Mouse (Mus musculus) hindbrain, embryonic 10.5 days (tissue): Measurements from ENCODE around the gene Gnb4. TPM values are rescaled to one million over a fixed set of nuclear protein-coding genes. Genes with fewer than 3 reads are reported as not detected.

Source experiments
- DNase-seq: peaks from one replicate; pipeline ENCODE4 v3.0.0-alpha.2; 2017; ENCODE audit warnings: low spot score
- H3K27ac ChIP-seq: fragments of 300-500 bp; sonication (generic); 2 replicates; pipeline ENCODE4 v1.5.1; 2016; ENCODE audit warnings: mild to moderate bottlenecking, moderate library complexity
- H3K27me3 ChIP-seq: fragments of 300-500 bp; sonication (generic); 2 replicates; pipeline ENCODE4 v1.6.1; 2016; ENCODE audit warnings: mild to moderate bottlenecking; ENCODE audit not compliant: poor library complexity, insufficient read depth, severe bottlenecking
- H3K36me3 ChIP-seq: fragments of 300-500 bp; sonication (generic); 2 replicates; pipeline ENCODE4 v1.6.1; 2016; ENCODE audit warnings: mild to moderate bottlenecking, moderate library complexity
- H3K4me1 ChIP-seq: fragments of 300-500 bp; sonication (generic); replicated peaks from 2 replicates; pipeline ENCODE4 v1.6.1; 2016; ENCODE audit warnings: mild to moderate bottlenecking
- H3K4me3 ChIP-seq: fragments of 300-500 bp; sonication (generic); 2 replicates; pipeline ENCODE4 v1.5.1; 2016; ENCODE audit warnings: mild to moderate bottlenecking, moderate library complexity
- H3K9me3 ChIP-seq: fragments of 300-500 bp; sonication (generic); 2 replicates; pipeline ENCODE4 v1.6.1; 2016; ENCODE audit warnings: mild to moderate bottlenecking, moderate library complexity
- WGBS: fragments of 180-500 bp; shearing (Covaris S2); methylation state at CpG from one replicate; pipeline ENCODE4 v1.1.7; 2016; 5-methylcytosine and 5-hydroxymethylcytosine counted together
- polyA plus RNA-seq: library from polyadenylated mRNA; unstranded; fragments of >200 nt; fragmentation: Nextera tagmentation; extraction: Ambion mirVana; gene quantifications from 2 replicates; pipeline ENCODE4 v1.2.1, GENCODE M21; 2016

Gnb4 gene
- polyA plus RNA-seq, 1 experiment from 2014 or later, result 49.3 TPM

DNA sequence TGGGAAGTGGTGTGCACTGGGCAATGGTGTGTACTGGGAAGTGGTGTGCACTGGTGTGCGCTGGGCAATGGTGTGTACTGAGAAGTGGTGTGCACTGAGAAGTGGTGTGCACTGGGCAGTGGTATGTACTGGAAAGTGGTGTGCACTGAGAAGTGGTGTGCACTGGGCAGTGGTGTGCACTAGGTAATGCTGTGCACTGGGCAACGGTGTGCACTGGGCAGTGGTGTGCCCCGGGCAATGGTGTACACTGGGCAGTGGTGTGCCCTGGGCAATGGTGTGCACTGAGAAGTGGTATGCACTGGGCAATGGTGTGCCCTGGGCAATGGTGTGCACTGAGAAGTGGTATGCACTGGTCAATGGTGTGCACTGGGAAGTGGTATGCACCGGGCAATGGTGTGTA lies 7.2 kb downstream of the Gnb4 start:
- Histone ChIP-seq H3K36me3 (peaks cover 8% of the 10 kb centered on the region), H3K4me3 (no peak overlapping the region), H3K27ac (no peak overlapping the region), H3K27me3 (no peaks in the 10 kb centered on the region), H3K9me3 (no peaks in the 10 kb centered on the region), H3K4me1 (no peaks in the 10 kb centered on the region)
- WGBS, result 97% methylated on average over 4 of the region's 4 CpGs
- no peak for DNase-seq

DNA sequence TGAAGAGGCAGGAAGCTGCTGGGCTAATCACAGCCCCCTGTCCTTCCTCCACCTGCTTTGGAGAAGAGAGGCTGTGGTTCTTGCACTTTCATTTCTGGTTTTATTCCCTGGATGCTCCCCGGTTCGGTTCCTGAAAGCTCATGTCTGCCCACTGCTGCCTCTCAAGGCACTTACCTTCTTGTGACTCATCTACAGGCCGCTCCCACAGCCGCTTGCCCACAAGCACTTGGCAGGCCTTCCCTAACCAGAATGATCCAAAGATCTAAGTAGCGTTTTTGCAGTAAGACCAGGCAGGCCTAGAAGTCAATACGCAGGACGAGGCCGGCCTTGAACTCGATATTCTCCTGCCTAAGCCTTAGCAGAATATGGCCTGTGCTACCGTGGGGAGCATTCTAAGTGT lies 15.3 kb downstream of the Gnb4 start:
- Histone ChIP-seq H3K27me3 (no peaks in the 10 kb centered on the region), H3K4me3 (no peak overlapping the region), H3K4me1 (no peaks in the 10 kb centered on the region), H3K36me3 (peaks cover 17% of the 10 kb centered on the region), H3K9me3 (0 out of 2 replicates have a peak, but pooled peaks cover 2% of the 10 kb centered on the region), H3K27ac (no peak overlapping the region)
- no peak for DNase-seq
- whole genome bisulfite sequencing, result 92% methylated on average over 10 of the region's 10 CpGs

DNA sequence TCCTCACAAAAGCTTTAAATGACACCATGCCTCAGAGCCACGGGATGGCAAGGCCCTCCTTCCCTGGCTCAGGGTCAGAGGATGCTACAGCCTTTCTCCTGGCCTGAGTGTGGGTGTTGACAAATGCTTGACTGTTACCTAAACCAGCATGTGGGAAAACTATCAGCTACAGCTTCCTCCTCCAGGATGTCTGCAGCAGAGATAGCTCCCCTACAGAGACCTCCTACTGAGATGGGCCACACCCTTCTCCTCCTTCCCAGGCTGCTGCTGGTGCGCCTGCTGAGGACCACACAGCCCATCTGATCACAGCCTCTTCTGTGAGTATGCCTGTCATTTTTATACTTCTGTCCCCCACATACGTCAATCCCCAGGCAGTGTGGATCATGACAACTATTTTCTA lies 17.1 kb downstream of the Gnb4 start:
- no peak for DNase-seq
- no peak overlapping the region for H3K27ac ChIP-seq
- H3K27me3 ChIP-seq, result no peaks in the 10 kb centered on the region
- WGBS, result 71% methylated on average over 3 of the region's 3 CpGs
- H3K4me3 ChIP-seq, result no peak overlapping the region
- H3K9me3 ChIP-seq, result 0 out of 2 replicates have a peak, but pooled peaks cover 2% of the 10 kb centered on the region
- H3K36me3 ChIP-seq, result peaks cover 15% of the 10 kb centered on the region
- no peaks in the 10 kb centered on the region for H3K4me1 ChIP-seq

DNA sequence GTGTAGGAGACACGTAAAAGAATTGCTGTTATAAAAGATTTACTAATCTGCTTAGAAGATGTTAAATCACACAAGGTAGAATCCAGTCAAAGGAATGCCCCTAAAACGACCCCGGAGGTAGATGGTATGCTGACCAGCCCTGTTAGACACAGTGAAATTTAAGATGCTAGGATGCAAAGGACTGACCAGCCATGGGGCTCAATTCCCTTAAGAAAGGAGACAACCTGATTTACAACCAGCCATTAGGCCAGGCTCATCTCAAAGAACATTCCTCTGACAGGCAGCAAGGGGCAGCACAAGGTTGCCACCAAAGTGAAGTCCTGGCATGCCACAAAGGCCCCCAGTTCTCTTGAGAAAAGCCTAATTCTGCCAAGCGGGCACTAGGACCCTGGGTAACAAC lies 21.3 kb downstream of the Gnb4 start:
- Histone ChIP-seq H3K4me3 (no peak overlapping the region), H3K9me3 (0 out of 2 replicates have a peak, but pooled peaks cover 2% of the 10 kb centered on the region), H3K27ac (no peak overlapping the region), H3K4me1 (no peaks in the 10 kb centered on the region), H3K36me3 (peaks cover 28% of the 10 kb centered on the region), H3K27me3 (no peaks in the 10 kb centered on the region)
- no peak for DNase-seq
- 85% methylated on average over 4 of the region's 4 CpGs for WGBS

DNA sequence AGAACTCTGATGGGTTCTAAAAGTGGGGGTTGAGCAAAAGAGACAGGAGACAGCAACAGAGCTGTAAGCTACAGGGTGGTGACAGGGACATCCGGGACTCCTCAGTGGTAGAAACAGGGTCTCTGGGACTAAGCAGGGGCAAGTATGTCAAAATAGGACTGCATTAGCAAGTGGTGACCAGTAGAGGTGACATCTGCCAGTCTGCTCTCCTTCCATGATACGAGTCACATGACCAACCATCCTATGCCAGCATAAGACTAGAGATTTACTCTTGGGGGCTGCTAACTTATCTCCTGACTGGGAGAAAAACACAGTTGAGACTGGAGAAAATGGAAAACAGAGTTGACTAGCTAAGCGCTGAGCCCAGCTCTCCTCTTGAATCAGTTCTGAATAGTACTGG lies 30.1 kb downstream of the Gnb4 start:
- peaks cover 72% of the 10 kb centered on the region for H3K36me3 ChIP-seq
- no peak for DNase-seq
- no peaks in the 10 kb centered on the region for H3K9me3 ChIP-seq
- 90% methylated on average over 3 of the region's 3 CpGs for WGBS
- H3K27me3 ChIP-seq, result no peaks in the 10 kb centered on the region
- no peaks in the 10 kb centered on the region for H3K4me1 ChIP-seq
- H3K4me3 ChIP-seq, result no peak overlapping the region
- no peak overlapping the region for H3K27ac ChIP-seq

DNA sequence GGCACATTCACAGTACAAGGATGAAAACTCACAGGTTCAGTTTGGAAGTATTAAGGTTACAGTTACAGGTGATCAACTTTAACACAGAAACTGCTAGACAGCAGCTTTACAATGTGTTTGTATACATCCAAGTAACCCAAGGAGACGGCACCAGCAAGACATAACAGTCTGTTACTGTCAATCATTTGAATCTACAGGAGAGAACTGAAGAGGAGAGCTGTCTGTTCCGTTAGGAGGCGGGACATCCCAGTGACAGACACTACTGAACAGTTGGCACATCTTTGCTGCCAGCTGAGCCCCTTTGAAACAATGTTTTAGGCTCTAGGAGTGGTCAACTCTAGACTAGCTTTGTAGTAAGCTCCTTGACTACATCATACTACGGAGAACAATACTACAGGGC lies 32.9 kb downstream of the Gnb4 start:
- Histone ChIP-seq H3K36me3 (peaks cover 53% of the 10 kb centered on the region), H3K4me1 (no peaks in the 10 kb centered on the region), H3K4me3 (no peak overlapping the region), H3K27me3 (no peaks in the 10 kb centered on the region), H3K9me3 (no peaks in the 10 kb centered on the region), H3K27ac (no peak overlapping the region)
- DNase-seq, result no peak
- WGBS, result 92% methylated on average over 4 of the region's 4 CpGs

DNA sequence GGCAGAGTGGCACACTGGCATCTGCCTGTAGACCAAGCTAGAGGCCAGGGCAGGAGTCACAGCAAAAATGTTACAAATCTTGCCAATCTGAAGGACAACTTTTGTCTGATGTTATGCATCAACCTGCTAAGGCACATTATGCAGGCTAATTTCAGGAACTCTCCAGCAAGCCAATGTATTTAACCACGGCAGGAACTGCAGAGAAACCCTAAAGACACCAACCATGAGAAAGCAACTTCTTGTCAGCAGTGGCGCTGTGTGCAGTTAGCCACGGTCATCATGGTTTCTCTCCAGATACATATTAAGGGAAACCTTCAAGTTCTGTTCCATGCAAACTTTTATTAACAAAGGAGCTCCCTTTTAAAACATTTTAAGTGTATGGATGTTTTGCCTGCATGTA lies 34.5 kb downstream of the Gnb4 start:
- Histone ChIP-seq H3K4me3 (no peak overlapping the region), H3K27ac (no peak overlapping the region), H3K27me3 (no peaks in the 10 kb centered on the region), H3K9me3 (no peaks in the 10 kb centered on the region), H3K36me3 (peaks cover 49% of the 10 kb centered on the region), H3K4me1 (no peaks in the 10 kb centered on the region)
- WGBS, result 92% methylated on average over 3 of the region's 3 CpGs
- no peak for DNase-seq

DNA sequence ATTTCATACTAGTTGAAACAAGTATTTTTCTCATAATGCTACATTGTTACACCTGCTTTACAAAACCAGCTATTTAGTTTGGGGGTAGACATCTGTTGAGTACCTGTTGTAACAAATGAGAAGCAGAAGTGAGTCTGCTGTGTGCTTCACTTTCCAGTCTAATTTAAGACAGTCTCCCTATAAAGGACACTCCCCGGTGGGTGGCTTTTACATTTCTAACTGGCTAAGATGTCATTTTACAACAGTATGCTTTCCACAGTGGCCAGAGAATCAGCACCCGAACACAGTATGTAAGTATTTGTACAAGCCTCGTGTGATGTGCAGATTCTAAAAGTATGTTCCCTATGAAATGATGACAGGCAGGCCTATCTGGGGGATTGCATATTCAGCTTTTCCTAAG lies 35.6 kb downstream of the Gnb4 start:
- no peak for DNase-seq
- H3K27ac ChIP-seq, result no peak overlapping the region
- no peaks in the 10 kb centered on the region for H3K27me3 ChIP-seq
- no peaks in the 10 kb centered on the region for H3K9me3 ChIP-seq
- no peak overlapping the region for H3K4me3 ChIP-seq
- H3K36me3 ChIP-seq, result peaks cover 53% of the 10 kb centered on the region
- WGBS, result 90% methylated on average over 3 of the region's 3 CpGs
- H3K4me1 ChIP-seq, result no peaks in the 10 kb centered on the region

DNA sequence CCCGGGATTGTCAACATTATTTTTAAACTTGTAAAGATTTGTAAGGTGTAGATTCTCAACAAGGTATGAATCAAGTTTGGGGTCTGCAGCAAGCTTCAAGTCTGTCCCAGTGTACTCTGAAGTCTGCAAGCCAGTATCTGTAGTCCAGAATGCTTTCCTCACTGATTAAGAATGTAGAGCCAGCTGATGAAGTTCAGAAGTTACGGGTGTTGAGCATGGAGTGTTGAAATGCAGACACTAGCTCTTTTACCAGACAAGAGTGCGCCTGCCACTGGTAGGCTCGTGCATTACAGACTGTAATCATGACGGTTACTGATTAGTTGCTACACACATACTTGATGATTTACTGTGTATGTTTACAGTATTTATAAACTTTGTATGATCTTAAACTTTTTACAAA lies 37.6 kb downstream of the Gnb4 start:
- H3K36me3 ChIP-seq, result peaks cover 62% of the 10 kb centered on the region

DNA sequence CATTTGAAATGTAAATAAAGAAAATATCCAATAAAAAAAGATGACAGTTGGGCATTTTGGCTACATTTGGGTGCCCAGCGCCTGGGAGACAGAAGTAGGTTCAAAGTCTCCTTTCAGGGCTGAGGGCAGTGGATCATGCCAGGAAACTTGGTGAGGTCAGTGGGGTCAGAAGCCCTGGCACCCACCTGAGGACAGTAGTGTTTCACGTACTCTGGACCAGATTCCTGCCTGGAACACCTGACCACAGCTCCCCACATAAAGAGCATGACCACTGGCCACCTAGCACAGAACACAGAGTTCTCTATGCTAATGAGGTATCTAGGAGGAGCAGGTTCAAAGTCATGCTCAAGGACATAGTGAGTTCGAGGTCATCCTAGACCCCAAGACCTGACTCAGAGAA lies 41.2 kb downstream of the Gnb4 start:
- Histone ChIP-seq H3K4me3 (no peak overlapping the region), H3K36me3 (peaks cover 55% of the 10 kb centered on the region), H3K4me1 (no peaks in the 10 kb centered on the region), H3K9me3 (no peaks in the 10 kb centered on the region), H3K27me3 (no peaks in the 10 kb centered on the region), H3K27ac (no peak overlapping the region)
- no peak for DNase-seq
- 95% methylated on average over 3 of the region's 3 CpGs for WGBS

More for the DNA sequence above, 37.6 kb downstream of the Gnb4 start:
- H3K4me1 ChIP-seq, result no peaks in the 10 kb centered on the region
- no peak overlapping the region for H3K4me3 ChIP-seq
- H3K9me3 ChIP-seq, result no peaks in the 10 kb centered on the region
- WGBS, result 90% methylated on average over 5 of the region's 5 CpGs
- no peak for DNase-seq
- H3K27me3 ChIP-seq, result no peaks in the 10 kb centered on the region
- H3K27ac ChIP-seq, result no peak overlapping the region

DNA sequence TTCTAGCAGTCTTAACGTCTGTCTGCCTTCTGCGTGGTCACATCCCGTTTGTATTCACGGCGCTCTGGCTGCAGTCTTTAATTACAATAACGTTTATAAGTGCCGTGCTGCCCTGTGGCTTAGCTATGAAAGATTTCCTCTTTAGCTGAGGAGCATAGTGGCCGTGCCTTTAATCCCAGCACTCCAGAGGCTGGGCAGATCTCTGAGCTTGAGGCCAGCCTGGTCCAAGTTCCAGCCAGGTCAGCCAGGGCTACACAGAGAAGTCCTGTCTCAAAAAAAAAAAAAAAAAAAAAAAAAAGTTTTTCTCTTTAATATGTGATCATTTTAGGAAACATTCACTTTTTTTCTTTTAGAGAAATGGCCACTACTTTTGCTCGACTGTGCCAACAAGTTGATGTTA lies 42.5 kb downstream of the Gnb4 start:
- Histone ChIP-seq H3K9me3 (no peaks in the 10 kb centered on the region), H3K36me3 (peaks cover 64% of the 10 kb centered on the region), H3K4me3 (no peak overlapping the region), H3K27me3 (no peaks in the 10 kb centered on the region), H3K27ac (no peak overlapping the region), H3K4me1 (no peaks in the 10 kb centered on the region)
- no peak for DNase-seq
- WGBS, result 60% methylated on average over 9 of the region's 9 CpGs

DNA sequence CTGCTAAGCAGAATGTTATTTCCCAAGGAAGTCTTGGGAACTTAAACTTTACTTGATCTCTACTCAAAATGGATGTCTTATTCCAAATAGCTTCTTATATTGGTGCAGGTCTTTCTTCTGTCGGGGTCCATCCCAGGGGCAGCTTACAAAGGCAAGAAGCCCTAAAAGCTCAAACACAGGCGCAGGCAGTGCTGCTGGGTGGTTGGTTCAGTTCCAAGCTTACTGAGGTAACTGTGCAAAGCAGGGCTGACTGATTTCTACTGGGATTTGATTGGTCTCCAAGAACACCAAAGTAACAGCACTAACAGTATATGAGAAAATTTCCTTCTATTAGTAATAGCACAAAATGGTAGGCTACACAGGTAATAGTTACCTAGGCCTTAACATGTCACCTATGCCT lies 43.3 kb downstream of the Gnb4 start:
- peaks cover 70% of the 10 kb centered on the region for H3K36me3 ChIP-seq
- no peak for DNase-seq
- no peaks in the 10 kb centered on the region for H3K27me3 ChIP-seq
- H3K4me1 ChIP-seq, result no peaks in the 10 kb centered on the region
- peaks cover 6% of the 10 kb centered on the region for H3K9me3 ChIP-seq
- H3K27ac ChIP-seq, result no peak overlapping the region
- no peak overlapping the region for H3K4me3 ChIP-seq
- 91% methylated on average over 2 of the region's 2 CpGs for WGBS

DNA sequence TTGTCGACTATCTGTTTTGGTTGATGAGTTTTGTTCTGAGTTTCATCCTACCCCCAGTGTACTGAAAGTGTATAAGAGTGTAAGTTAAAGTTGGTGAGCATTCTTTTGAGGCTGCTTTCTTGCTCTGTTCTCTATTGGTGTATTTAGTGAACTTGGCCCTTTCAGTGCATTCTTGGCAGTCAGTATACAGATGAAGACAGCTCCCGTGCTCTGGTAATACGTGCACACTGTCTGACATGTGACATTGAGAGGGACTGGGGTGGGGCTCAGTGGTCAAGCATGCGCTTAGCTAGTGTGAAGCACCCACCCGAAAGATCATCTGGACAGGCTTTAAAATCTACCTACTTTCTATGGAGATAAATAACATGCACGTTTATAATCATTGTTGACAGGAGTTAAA lies 53.0 kb downstream of the Gnb4 start:
- Histone ChIP-seq H3K36me3 (peaks cover 63% of the 10 kb centered on the region), H3K9me3 (peaks cover 5% of the 10 kb centered on the region), H3K27ac (no peak overlapping the region), H3K4me1 (no peaks in the 10 kb centered on the region), H3K27me3 (no peaks in the 10 kb centered on the region), H3K4me3 (no peak overlapping the region)
- 93% methylated on average over 6 of the region's 6 CpGs for WGBS
- DNase-seq, result no peak

DNA sequence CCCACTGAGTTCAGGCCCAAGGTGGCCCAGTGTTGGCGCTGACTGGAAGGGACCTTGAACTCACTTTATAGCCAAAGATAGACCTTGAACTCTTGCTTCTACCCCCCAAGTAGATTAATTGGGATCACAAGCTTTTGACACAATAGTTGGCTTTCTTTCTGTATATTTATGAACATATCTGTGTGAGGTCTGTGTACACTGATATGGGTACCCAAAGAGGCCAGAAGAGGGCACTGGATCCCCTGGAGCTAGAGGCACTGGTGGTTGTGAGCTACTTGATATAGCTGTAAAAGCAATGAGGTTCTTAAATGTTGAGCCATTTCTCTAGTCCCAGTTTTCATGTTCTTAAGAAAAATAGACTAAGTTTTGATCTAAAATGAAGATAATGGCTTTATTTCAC lies 63.3 kb downstream of the Gnb4 start:
- Histone ChIP-seq H3K4me3 (no peak overlapping the region), H3K36me3 (peaks cover 48% of the 10 kb centered on the region), H3K27ac (no peak overlapping the region), H3K4me1 (no peaks in the 10 kb centered on the region), H3K9me3 (no peaks in the 10 kb centered on the region), H3K27me3 (no peaks in the 10 kb centered on the region)
- WGBS, result 95% methylated on average over 1 of the region's 1 CpGs
- DNase-seq, result no peak
